Mouse (Mus musculus): ENCODE measurements around the gene Hnrnpl. TPM values are rescaled to one million over a fixed set of nuclear protein-coding genes. Genes with fewer than 3 reads are reported as not detected.

The Hnrnpl gene
- 100 to 1,000 TPM; 417 to 431 TPM for total RNA-seq (2021)

DNA sequence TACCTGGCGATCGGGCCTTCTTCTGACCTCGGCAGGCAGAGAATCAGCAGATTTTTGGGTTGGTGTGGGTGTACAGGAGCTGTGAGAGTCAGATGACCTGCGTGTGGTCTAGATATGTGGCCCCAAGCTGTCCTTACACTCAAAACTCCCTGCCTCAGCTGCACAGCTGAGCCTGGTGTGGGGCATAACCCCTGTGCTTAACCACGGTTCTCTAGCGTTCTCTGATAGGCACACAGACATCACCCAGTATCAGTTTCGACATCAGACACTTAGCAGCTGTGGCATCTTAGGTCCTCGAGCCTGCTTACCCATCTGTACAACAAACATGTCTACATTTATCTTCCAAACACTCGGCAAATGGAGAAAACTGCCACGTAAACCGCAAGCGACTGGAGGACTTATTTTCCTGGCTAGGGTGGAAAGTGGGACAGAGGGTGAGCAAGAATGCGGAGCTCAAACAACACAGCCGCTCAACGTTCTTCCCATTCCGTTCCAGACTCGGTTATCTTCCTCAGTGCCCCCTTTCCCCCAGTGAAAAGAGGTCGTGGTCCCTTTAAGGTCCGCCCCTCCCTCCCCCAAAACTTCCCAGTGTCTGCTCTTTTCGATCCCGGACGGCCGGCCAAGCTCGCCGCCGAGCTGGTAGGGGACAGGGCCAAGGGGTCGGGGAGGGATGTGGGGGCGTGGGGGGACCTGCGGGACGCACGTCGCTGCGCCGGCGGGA, at the start of gene Hnrnpl:
TSS of gene Hnrnpl (plus strand) at position 321 of the 721 bp plus-strand sequence.
- DNase-seq, result peak in 1 of 2 experiments; percentile 29

DNA sequence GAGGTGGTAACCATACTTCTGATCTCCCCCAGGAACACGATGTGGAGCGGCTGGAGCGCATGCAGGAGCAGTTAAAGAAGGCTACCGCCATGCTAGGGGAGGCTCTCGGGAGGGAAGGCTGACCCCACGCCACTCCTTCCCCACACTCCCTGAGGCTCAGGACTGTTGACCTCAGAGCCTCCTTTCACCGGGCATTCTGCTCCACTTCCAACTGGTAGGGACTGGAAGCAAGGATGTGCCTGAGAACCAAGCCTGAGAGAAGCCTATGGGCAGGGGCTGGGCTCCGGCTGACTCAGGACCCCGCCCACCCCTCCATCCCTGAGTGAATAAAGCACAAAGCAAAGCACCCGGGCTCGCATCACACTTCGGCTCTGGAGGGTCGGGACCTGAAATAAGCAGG, 49.7 kb upstream of the Hnrnpl start:
- no peak for DNase-seq

DNA sequence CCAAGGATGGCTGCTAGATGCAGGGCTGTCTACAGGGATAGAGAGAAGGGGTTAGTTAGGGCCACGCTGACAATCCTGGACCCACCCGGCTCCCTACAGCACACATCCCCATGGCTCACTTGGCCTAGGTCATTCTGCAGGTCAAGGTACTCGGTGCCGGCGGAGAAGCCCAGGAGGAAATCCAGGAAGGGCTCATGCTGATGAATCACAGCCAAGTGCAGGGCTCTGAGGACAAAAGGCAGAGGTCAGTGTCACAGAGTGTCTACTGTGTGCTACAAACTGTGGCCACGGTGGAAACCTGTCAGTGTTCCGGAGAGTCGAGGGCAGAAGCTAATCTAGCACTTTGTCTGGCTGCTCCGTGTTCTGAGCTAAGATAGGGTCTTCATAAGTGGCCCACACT, 46.4 kb upstream of the Hnrnpl start:
- DNase-seq, result no peak

DNA sequence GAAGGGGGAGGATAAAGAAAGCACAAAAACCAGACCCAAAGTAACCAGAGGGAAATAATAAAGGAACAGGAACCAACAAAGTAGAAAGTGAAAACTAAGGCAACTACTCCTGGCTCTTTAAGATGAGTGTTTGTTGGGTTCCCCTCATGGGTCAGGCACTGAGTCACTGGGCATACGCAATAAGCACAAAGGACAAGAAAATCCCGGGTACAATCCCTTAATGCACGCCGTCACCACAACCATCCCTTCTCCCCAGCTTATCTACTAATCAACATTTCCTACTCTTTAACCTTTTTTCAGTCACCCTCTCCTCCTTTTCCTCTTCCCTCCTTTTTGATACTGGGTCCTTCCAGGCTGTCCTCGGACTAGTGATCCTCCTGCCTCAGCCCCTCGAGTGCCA, 43.1 kb upstream of the Hnrnpl start:
- no peak for DNase-seq

GRCm38 (mm10) chr7:28766173-28766879, 42.0 kb upstream of the Hnrnpl start, which contains the start of gene Sirt2:
TSS of gene Sirt2 (plus strand) at chr7:28766735.
- peak; percentile 97 to 98 for DNase-seq

GRCm38 (mm10) chr7:28766910-28767309, 41.4 kb upstream of the Hnrnpl start:
- DNase-seq, result no peak

DNA sequence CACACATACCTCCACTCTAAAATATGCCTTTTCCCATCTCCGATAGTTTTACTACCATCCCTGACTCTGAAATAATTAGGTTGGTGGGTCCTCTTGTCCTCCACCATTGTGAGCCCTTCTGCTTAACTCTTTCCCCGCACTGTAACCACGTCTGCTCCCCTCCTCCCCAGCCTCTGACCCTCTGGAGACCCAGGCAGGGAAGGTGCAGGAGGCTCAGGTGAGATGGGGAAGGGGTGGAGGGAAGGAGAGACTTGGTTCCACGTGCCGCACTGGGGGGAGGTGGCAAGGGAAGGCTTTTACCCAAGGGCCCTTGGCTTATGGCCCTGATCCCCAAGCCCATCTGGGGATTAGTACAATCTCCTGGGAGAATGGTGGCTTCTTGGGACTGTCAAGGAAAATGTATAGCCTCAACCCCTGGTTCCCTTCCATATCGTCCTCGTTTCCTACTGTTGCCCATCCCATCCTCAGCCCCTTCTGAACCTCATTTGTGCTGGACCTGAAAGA, 40.8 kb upstream of the Hnrnpl start, which contains the start of gene Nfkbib:
TSS of gene Nfkbib (minus strand) at position 51 of the 504 bp plus-strand sequence.
- no peak for DNase-seq

DNA sequence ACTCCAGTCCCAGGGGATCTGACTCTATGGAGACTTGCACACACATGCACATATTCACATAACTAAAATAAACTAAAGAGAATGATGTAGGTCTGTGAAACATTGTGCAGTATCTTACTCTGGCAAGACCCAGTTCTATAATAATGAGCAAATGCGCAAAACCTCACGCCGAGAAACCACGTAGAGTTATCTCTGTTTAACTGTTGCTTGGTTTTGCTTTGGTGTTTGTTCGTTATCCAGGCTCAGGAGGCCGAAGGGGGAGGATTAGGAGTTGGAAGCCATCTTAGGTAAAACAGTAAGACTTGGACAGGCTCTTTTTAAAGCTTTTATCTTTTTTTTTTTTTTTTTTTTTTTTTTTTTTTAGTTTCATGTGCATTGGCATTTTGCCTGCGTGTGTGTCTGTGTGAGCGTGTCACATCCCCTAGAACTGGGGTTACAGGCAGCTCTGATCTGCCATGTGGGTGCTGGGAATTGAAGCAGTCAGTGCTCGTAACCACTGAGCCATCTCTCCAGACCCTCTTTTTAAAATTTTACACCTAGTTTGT, 38.9 kb upstream of the Hnrnpl start:
- DNase-seq, result no peak

DNA sequence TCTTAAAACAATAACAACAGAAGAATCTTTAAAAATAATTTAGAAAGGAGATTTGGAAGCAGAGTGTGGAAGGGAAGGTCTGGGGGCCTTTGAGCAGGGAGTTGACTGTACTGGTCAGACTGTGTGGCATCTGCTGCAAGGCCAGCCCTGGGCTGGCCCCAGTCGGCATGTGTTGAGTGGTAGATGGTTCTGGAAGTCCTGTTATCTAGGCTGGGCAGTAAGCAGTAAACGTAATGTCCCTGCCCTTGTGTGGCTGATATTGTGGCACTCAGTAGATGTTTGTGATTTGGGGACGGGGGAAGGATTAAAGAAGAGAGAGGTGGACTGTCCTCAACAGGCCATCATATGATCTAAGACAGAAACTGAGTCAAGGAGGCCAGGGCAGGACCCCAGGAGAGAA, 38.0 kb upstream of the Hnrnpl start:
- DNase-seq, result no peak

DNA sequence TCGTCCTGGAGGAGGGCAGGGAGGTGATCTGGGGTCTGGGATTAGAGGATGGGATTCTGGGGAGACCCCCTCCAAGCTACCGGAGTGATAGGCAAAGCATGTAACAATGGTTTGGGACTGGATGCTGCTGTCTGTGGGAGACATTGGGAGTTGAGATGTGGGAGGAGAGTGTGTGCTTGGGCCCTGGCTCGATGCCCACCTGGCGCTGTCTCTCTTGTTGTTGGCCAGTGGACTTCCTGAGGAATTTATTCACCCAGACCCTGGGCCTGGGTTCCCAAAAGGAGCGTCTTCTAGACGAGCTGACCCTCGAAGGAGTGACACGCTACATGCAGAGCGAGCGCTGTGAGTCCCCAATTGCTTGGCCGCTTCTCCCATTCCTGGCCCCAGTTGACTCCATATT, 36.5 kb upstream of the Hnrnpl start:
- no peak for DNase-seq

- no peak for DNase-seq
Observed at GRCm38 (mm10) chr7:28773163-28773562, 35.2 kb upstream of the Hnrnpl start.

GRCm38 (mm10) chr7:28774164-28774563, 34.2 kb upstream of the Hnrnpl start:
- DNase-seq, result peak; percentile 42 to 64

- DNase-seq, result no peak
Observed at GRCm38 (mm10) chr7:28775129-28775528, 33.2 kb upstream of the Hnrnpl start.

DNA sequence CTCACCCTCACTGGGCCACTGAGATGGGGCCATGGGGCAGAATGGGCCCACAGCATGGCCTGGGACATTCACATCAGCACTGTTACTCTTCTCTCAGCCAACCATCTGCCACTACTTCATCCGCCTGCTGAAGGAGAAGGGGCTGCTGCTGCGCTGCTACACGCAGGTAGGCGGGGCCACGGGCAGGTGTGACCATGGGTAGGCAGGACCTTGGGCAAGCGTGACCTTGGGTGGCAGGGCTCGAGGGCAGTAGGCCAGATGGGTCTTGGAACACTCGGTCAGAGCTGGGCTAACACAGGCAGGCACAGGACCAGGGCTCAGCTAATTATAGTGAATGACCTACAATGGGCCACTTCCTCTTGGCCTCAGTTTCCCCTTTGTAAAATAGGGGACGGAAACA, 29.5 kb upstream of the Hnrnpl start:
- no peak for DNase-seq

GRCm38 (mm10) chr7:28780067-28780658, 28.2 kb upstream of the Hnrnpl start:
- DNase-seq, result peak; percentile 82 to 87

DNA sequence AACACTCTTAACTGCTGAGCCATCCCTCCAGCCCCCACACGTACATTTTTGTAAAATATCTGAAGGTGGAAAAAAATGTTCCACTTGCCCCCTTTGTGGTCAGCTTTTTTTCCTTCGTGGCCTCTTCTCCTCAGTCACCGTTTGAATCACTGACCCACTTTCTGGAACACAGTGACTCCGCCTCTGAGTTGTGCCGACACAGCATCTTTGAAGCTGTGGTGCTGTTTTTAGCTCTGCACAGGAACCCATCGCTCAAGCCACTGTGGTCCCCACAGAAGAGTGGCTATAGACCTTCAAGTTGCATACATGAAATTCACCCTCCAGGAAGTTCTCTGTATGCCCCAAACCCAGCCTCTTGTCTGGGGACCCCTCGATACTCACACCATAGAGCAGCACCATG, 27.5 kb upstream of the Hnrnpl start:
- DNase-seq, result no peak

- DNase-seq, result no peak
Observed at GRCm38 (mm10) chr7:28781261-28781663, 27.1 kb upstream of the Hnrnpl start.

GRCm38 (mm10) chr7:28785161-28785560, 23.2 kb upstream of the Hnrnpl start:
- DNase-seq, result no peak

DNA sequence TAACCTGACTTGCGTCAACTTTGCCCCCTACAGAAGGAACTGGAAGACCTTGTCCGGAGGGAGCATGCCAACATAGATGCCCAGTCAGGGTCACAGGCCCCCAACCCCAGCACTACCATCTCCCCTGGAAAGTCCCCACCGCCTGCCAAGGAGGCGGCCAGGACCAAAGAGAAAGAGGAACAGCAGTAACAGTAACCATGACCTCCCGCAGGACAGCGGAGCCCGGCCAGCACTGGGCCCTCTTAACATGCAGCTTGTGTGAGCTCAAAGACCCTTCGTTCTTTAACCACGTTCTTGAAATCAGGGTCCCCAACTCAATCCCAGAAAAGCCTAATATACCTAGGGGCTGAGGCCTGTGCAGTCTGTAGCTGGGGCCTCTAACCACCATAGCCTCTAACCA, 20.5 kb upstream of the Hnrnpl start:
- no peak for DNase-seq

DNA sequence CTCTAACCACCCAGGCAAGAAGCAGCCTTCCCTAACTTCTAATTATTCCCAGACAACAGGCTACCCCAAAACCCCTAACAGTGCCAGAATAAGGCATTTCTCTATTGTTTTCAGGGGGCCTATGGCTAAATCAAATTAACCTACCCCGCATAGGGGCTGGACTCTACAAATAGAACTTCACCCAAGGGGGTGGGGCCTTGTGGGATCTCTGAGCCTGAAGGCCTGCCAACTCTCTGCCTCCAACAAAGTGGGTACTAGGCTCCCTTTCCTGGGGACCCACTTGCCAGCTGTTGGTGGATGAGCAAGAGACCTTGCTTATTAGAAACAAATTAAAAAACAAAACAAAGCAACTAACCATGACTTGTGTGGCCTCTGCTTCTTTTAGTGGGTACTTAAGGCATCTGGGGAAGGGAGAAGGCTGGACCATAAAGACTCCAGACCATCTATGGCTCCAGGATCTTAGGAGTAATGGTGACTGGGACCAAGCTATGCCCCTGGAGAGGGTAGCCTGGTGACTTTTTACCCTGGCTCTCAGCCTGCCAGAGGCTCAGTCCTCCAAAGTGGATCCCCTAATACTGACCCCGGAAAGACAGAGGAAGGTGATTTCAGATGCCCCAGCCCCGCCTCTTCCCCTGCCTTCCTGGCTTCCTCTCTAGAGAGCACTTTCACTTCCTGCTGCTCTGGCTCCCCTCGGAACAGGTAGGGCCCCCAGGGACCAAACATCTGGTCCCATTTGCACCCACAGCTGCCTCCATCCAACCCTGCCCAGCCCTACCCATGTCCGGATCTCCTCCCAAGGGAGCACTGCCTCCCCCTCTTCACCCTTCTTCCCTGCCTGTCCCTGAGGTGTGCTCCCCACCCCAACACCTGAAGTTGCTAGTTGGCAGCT, 19.8 kb upstream of the Hnrnpl start, which contains the start of gene Rinl:
TSS of gene Rinl (plus strand) at position 663 of the 889 bp plus-strand sequence.
- no peak for DNase-seq

- no peak for DNase-seq
Observed at GRCm38 (mm10) chr7:28789235-28789634, 19.1 kb upstream of the Hnrnpl start.

Data from layer of hippocampus, postnatal 36 days (tissue).